Mouse (Mus musculus): ENCODE data around the gene Kif5a.

DNA sequence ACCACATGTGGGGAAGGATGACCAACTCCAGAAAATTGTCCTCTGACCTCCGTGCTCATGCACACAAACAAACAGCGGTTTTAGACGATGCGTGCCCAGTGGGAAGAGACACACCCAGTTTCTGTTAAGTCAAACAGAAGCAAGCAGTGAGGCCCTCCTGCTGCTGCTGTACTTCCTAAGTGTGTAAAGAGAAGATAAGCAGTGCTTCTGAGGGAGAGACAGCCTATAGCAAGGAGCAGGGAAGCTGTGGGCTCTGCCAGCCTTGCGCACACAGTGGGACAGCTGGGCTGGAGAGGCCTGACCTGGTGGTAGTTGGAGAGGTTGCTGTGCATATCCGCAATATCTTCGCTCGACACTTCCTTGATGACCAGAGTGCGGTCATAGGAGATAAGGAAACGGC, 57.8 kb downstream of the Kif5a start:
- TF ChIP-seq POLR2AphosphoS5 (IDR thresholded peaks at IDR 0.05; ENCODE audit: insufficient replicate concordance, low read depth, low read length) = no peak
- no peak for TF ChIP-seq CTCF (IDR thresholded peaks at IDR 0.05; ENCODE audit: low read depth, low read length)
- no peak for TF ChIP-seq GATA1 (IDR thresholded peaks at IDR 0.05; ENCODE audit: borderline replicate concordance, low read length)
- peak; percentile 90 for TF ChIP-seq TAL1 (conservative IDR thresholded peaks at IDR 0.05; ENCODE audit: low read depth, low read length)
- no peak for TF ChIP-seq GATA2 (IDR thresholded peaks at IDR 0.05; ENCODE audit: borderline replicate concordance, low read depth, low read length)
